Mouse (Mus musculus) intestine, postnatal 0 days (tissue): ENCODE measurements around the gene Clpb. TPM values are rescaled to one million over a fixed set of nuclear protein-coding genes. Genes with fewer than 3 reads are reported as not detected.
A peak's percentile ranks its signal among the peaks of the same experiment; 100 is the strongest.

Experiments used
- ATAC-seq: fragments of 200-750 bp; cut with Nextera tagmentation; 2 replicates; pipeline ENCODE4 v1.8.0; 2017; ENCODE audit warnings: mild to moderate bottlenecking, moderate TSS enrichment, moderate library complexity
- H3K27ac ChIP-seq: fragments of 300-500 bp; sonication (generic); 2 replicates; pipeline ENCODE4 v1.5.1; 2014; ENCODE audit warnings: mild to moderate bottlenecking, low read depth, low read length, moderate library complexity
- H3K27me3 ChIP-seq: fragments of 300-500 bp; sonication (generic); replicated peaks from 2 replicates; pipeline ENCODE4 v1.6.1; 2014; ENCODE audit warnings: low read length, mixed read lengths; ENCODE audit not compliant: control insufficient read depth, insufficient read depth
- H3K36me3 ChIP-seq: fragments of 300-500 bp; sonication (generic); 2 replicates; pipeline ENCODE4 v1.6.1; 2014; ENCODE audit warnings: mild to moderate bottlenecking, moderate library complexity; ENCODE audit not compliant: control insufficient read depth, insufficient read depth
- H3K4me1 ChIP-seq: fragments of 300-500 bp; sonication (generic); replicated peaks from 2 replicates; pipeline ENCODE4 v1.6.1; 2014; ENCODE audit warnings: antibody characterized with exemption, low read length, mixed read lengths; ENCODE audit not compliant: control insufficient read depth, insufficient read depth
- H3K4me2 ChIP-seq: fragments of 300-500 bp; sonication (generic); replicated peaks from 2 replicates; pipeline ENCODE4 v1.6.1; 2014; ENCODE audit warnings: low read depth, mild to moderate bottlenecking, moderate library complexity
- H3K4me3 ChIP-seq: fragments of 300-500 bp; sonication (generic); 2 replicates; pipeline ENCODE4 v1.5.1; 2014; ENCODE audit warnings: low read depth, low read length
- H3K9ac ChIP-seq: fragments of 300-500 bp; sonication (generic); 2 replicates; pipeline ENCODE4 v1.6.1; 2014; ENCODE audit warnings: mild to moderate bottlenecking, low read depth, low read length
- H3K9me3 ChIP-seq: fragments of 300-500 bp; sonication (generic); 2 replicates; pipeline ENCODE4 v1.6.1; 2016; ENCODE audit warnings: mixed run types; ENCODE audit not compliant: control insufficient read depth
- CTCF ChIP-seq: sonication (generic); IDR thresholded peaks from 2 replicates; pipeline ENCODE4 v1.5.1; 2016; ENCODE audit warnings: low read depth, mild to moderate bottlenecking, control low read depth, antibody characterized with exemption, moderate library complexity
- WGBS: fragments of 180-500 bp; shearing (Covaris S2); extraction: QIAGEN DNeasy Blood & Tissue Kit; methylation state at CpG from one replicate; pipeline ENCODE4 v1.1.7; 2014; 5-methylcytosine and 5-hydroxymethylcytosine counted together
- polyA plus RNA-seq: library from polyadenylated mRNA; unstranded; fragments of >200 nt; fragmentation: Nextera tagmentation; extraction: Ambion mirVana; gene quantifications from 2 replicates; pipeline ENCODE4 v1.2.1, GENCODE M21; 2015

Clpb gene
- polyA plus RNA-seq, 1 experiment from 2014 or later, result 14.9 TPM

GRCm38 (mm10) chr7:101761899-101762780 lies 98.7 kb downstream of the Clpb start:
- H3K27me3 ChIP-seq, result no peaks in the 10 kb centered on the region
- H3K36me3 ChIP-seq, result peaks cover 3% of the 10 kb centered on the region; the same call in 1 of the 2 replicates
- no peak for ATAC-seq
- H3K4me2 ChIP-seq, result no peak overlapping the region
- TF ChIP-seq CTCF, result no peak
- no peak overlapping the region for H3K9ac ChIP-seq
- H3K27ac ChIP-seq, result no peak overlapping the region
- WGBS, result 91% methylated on average over 11 of the region's 11 CpGs
- no peaks in the 10 kb centered on the region for H3K4me1 ChIP-seq
- no peak overlapping the region for H3K4me3 ChIP-seq
- no peaks in the 10 kb centered on the region for H3K9me3 ChIP-seq

- no peak for TF ChIP-seq CTCF
- peak; percentile 90 for ATAC-seq
- Histone ChIP-seq H3K27me3 (no peaks in the 10 kb centered on the region), H3K36me3 (peaks cover 6% of the 10 kb centered on the region; the same call in 1 of the 2 replicates), H3K4me3 (no peak overlapping the region), H3K9me3 (no peaks in the 10 kb centered on the region), H3K9ac (no peak overlapping the region), H3K4me1 (no peaks in the 10 kb centered on the region), H3K27ac (peak overlapping the region; percentile 90), H3K4me2 (no peak overlapping the region)
- WGBS, result 40% methylated on average over 5 of the region's 5 CpGs
Measured at GRCm38 (mm10) chr7:101767335-101767907, 104.0 kb downstream of the Clpb start.

GRCm38 (mm10) chr7:101770051-101770450 lies 106.6 kb downstream of the Clpb start:
- TF ChIP-seq CTCF, result no peak
- Histone ChIP-seq H3K27ac (no peak overlapping the region), H3K36me3 (0 out of 2 replicates have a peak, but pooled peaks cover 3% of the 10 kb centered on the region), H3K27me3 (no peaks in the 10 kb centered on the region), H3K4me3 (no peak overlapping the region), H3K9me3 (no peaks in the 10 kb centered on the region), H3K4me1 (no peaks in the 10 kb centered on the region), H3K9ac (no peak overlapping the region), H3K4me2 (no peak overlapping the region)
- 75% methylated on average over 7 of the region's 7 CpGs for WGBS
- ATAC-seq, result no peak

- WGBS, result 83% methylated on average over 1 of the region's 1 CpGs
- H3K4me2 ChIP-seq, result no peak overlapping the region
- H3K27me3 ChIP-seq, result no peaks in the 10 kb centered on the region
- 0 out of 2 replicates have a peak, but pooled peaks cover 3% of the 10 kb centered on the region for H3K36me3 ChIP-seq
- no peaks in the 10 kb centered on the region for H3K9me3 ChIP-seq
- no peak for ATAC-seq
- H3K4me1 ChIP-seq, result no peaks in the 10 kb centered on the region
- no peak overlapping the region for H3K27ac ChIP-seq
- no peak overlapping the region for H3K4me3 ChIP-seq
- no peak for TF ChIP-seq CTCF
- no peak overlapping the region for H3K9ac ChIP-seq
Measured at GRCm38 (mm10) chr7:101771604-101772003, 108.2 kb downstream of the Clpb start.

GRCm38 (mm10) chr7:101772687-101773086 lies 109.3 kb downstream of the Clpb start:
- no peak for ATAC-seq
- Histone ChIP-seq H3K4me2 (no peak overlapping the region), H3K9me3 (no peaks in the 10 kb centered on the region), H3K4me3 (no peak overlapping the region), H3K9ac (no peak overlapping the region), H3K27ac (no peak overlapping the region), H3K27me3 (no peaks in the 10 kb centered on the region), H3K4me1 (no peaks in the 10 kb centered on the region), H3K36me3 (0 out of 2 replicates have a peak, but pooled peaks cover 3% of the 10 kb centered on the region)
- WGBS, result 55% methylated on average over 8 of the region's 8 CpGs
- TF ChIP-seq CTCF, result no peak

GRCm38 (mm10) chr7:101777053-101777452 lies 113.6 kb downstream of the Clpb start:
- H3K4me2 ChIP-seq, result no peak overlapping the region
- no peak overlapping the region for H3K4me3 ChIP-seq
- H3K4me1 ChIP-seq, result no peaks in the 10 kb centered on the region
- H3K27ac ChIP-seq, result no peak overlapping the region
- no peak for TF ChIP-seq CTCF
- H3K36me3 ChIP-seq, result peaks cover 12% of the 10 kb centered on the region; the same call in 1 of the 2 replicates
- 88% methylated on average over 1 of the region's 1 CpGs for WGBS
- H3K9me3 ChIP-seq, result no peaks in the 10 kb centered on the region
- no peak overlapping the region for H3K9ac ChIP-seq
- ATAC-seq, result no peak
- no peaks in the 10 kb centered on the region for H3K27me3 ChIP-seq
